Mouse (Mus musculus) hindbrain, embryonic 13.5 days (tissue): Measurements from ENCODE around the gene Usp34. TPM values are rescaled to one million over a fixed set of nuclear protein-coding genes. Genes with fewer than 3 reads are reported as not detected.
"Not testable (repeated sequence)": the region's sequence is repeated elsewhere in the genome, so short reads cannot be mapped to it uniquely, and the experiment has no call there.

Source experiments
- ATAC-seq: fragments of 200-750 bp; cut with Nextera tagmentation; 2 replicates; pipeline ENCODE4 v1.8.0; 2017; ENCODE audit warnings: moderate TSS enrichment; ENCODE audit not compliant: low FRiP score
- H3K27ac ChIP-seq: fragments of 300-500 bp; sonication (generic); 2 replicates; pipeline ENCODE4 v1.5.1; 2015; ENCODE audit warnings: inconsistent platforms, mild to moderate bottlenecking, moderate library complexity
- H3K27me3 ChIP-seq: fragments of 300-500 bp; sonication (generic); 2 replicates; pipeline ENCODE4 v1.6.1; 2015; ENCODE audit warnings: mild to moderate bottlenecking, inconsistent platforms
- H3K36me3 ChIP-seq: fragments of 300-500 bp; sonication (generic); 2 replicates; pipeline ENCODE4 v1.6.1; 2015; ENCODE audit warnings: mild to moderate bottlenecking, inconsistent platforms
- H3K4me1 ChIP-seq: fragments of 300-500 bp; sonication (generic); replicated peaks from 2 replicates; pipeline ENCODE4 v1.6.1; 2015; ENCODE audit warnings: inconsistent platforms
- H3K4me2 ChIP-seq: fragments of 300-500 bp; sonication (generic); 2 replicates; pipeline ENCODE4 v1.6.1; 2015; ENCODE audit warnings: inconsistent platforms, mild to moderate bottlenecking, moderate library complexity
- H3K4me3 ChIP-seq: fragments of 300-500 bp; sonication (generic); 2 replicates; pipeline ENCODE4 v1.5.1; 2015; ENCODE audit warnings: mild to moderate bottlenecking, inconsistent platforms
- H3K9ac ChIP-seq: fragments of 300-500 bp; sonication (generic); 2 replicates; pipeline ENCODE4 v1.6.1; 2015; ENCODE audit warnings: mild to moderate bottlenecking, inconsistent platforms
- H3K9me3 ChIP-seq: fragments of 300-500 bp; sonication (generic); 2 replicates; pipeline ENCODE4 v1.6.1; 2016; ENCODE audit warnings: inconsistent platforms
- WGBS: fragments of 180-500 bp; shearing (Covaris S2); methylation state at CpG from one replicate; pipeline ENCODE4 v1.1.7; 2015; 5-methylcytosine and 5-hydroxymethylcytosine counted together
- polyA plus RNA-seq: library from polyadenylated mRNA; unstranded; fragments of >200 nt; fragmentation: Nextera tagmentation; extraction: Ambion mirVana; gene quantifications from 2 replicates; pipeline ENCODE4 v1.2.1, GENCODE M21; 2015

Gene Usp34
- polyA plus RNA-seq, 1 experiment from 2014 or later: 28.7 TPM

- H3K4me3 ChIP-seq, H3K27ac ChIP-seq, H3K9me3 ChIP-seq, H3K27me3 ChIP-seq, H3K4me1 ChIP-seq, H3K9ac ChIP-seq, ATAC-seq, H3K4me2 ChIP-seq: not testable (repeated sequence)
- WGBS: 95% methylated on average over 2 of the region's 2 CpGs
- peaks cover 36% of the 10 kb centered on the region for H3K36me3 ChIP-seq
Observed at GRCm38 (mm10) chr11:23465862-23466261, 159.2 kb downstream of the Usp34 start.

DNA sequence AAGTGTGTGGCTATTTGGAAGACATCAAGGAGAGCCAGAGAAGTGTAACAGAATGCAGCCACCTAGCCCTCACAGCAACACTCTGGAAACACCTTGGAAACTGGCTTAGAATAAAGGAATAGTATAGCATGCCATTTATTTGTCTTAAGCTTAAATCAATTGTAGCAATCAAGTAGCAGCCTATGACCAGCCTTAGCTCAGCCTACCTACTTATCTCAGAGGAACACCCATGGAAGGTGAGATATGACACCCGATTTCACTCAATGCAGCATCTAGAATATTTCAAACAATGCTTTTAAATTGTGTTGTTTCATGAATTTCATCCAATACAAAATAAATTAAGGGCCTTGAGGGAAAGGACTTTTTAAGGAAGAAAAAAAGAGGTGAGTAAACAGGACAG lies 183.3 kb downstream of the Usp34 start:
- 98% methylated on average over 1 of the region's 1 CpGs for WGBS
- no peaks in the 10 kb centered on the region for H3K9me3 ChIP-seq
- no peak overlapping the region for H3K4me2 ChIP-seq
- no peak for ATAC-seq
- H3K36me3 ChIP-seq: peaks cover 92% of the 10 kb centered on the region
- H3K4me3 ChIP-seq: no peak overlapping the region
- H3K9ac ChIP-seq: no peak overlapping the region
- H3K4me1 ChIP-seq: peaks cover 9% of the 10 kb centered on the region
- no peak overlapping the region for H3K27ac ChIP-seq
- no peaks in the 10 kb centered on the region for H3K27me3 ChIP-seq

- no peak for ATAC-seq
- no peak overlapping the region for H3K9ac ChIP-seq
- WGBS: 93% methylated on average over 4 of the region's 4 CpGs
- H3K27me3 ChIP-seq: no peaks in the 10 kb centered on the region
- no peak overlapping the region for H3K4me3 ChIP-seq
- peaks cover 85% of the 10 kb centered on the region for H3K36me3 ChIP-seq
- H3K4me2 ChIP-seq: no peak overlapping the region
- H3K27ac ChIP-seq: no peak overlapping the region
- no peaks in the 10 kb centered on the region for H3K9me3 ChIP-seq
- peaks cover 28% of the 10 kb centered on the region for H3K4me1 ChIP-seq
Observed at GRCm38 (mm10) chr11:23492048-23492790, 185.5 kb downstream of the Usp34 start.

DNA sequence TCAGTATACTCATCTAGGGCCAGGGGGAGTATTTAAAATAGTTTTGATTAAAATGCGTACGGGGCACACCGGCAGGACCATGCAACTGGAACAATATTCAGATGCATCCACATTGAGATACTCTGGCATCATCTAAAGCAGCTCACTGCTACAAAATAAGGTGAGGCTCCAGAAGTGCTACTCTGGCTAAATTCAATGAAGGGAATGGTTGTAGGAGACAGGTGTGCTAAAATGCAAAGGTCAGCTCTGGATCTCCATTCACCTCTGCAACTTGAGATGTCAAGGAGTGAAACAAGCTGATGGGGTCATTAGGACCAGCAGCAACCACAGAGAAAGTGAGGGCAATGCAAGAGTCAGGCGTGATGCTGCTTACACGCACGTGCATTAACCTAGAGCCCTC lies 188.5 kb downstream of the Usp34 start:
- H3K36me3 ChIP-seq: peaks cover 55% of the 10 kb centered on the region
- peaks cover 31% of the 10 kb centered on the region for H3K4me1 ChIP-seq
- H3K9me3 ChIP-seq: no peaks in the 10 kb centered on the region
- no peak overlapping the region for H3K27ac ChIP-seq
- no peak overlapping the region for H3K4me3 ChIP-seq
- peak overlapping the region; percentile 95 for H3K4me2 ChIP-seq
- no peaks in the 10 kb centered on the region for H3K27me3 ChIP-seq
- ATAC-seq: no peak
- WGBS: 93% methylated on average over 6 of the region's 6 CpGs
- no peak overlapping the region for H3K9ac ChIP-seq

DNA sequence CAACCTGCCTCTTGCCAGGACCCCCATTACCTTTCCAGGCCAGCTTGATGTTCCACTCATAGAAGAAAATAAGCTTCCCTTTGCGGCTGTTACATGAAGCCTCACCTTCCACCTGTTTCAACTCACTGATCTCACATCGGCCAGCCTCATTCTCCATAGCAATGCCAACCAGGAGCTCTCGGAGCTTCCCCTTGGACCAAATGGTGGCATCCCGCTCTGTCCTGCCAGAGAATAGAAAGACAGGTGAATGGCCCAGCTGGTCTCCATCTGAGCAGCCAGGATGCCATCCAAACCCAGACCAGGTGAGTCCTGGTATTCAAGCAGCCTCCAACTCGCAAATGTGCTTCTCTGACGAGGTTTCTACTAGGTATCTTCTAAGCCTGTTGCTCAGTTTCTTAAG lies 190.0 kb downstream of the Usp34 start:
- no peaks in the 10 kb centered on the region for H3K9me3 ChIP-seq
- peak overlapping the region; percentile 95 for H3K4me2 ChIP-seq
- peak overlapping the region; percentile 98 for H3K27ac ChIP-seq
- peaks cover 40% of the 10 kb centered on the region for H3K36me3 ChIP-seq
- H3K4me3 ChIP-seq: peak overlapping the region; percentile 85
- 42% methylated on average over 6 of the region's 6 CpGs for WGBS
- no peak for ATAC-seq
- H3K4me1 ChIP-seq: peaks cover 31% of the 10 kb centered on the region
- peak overlapping the region; percentile 92 for H3K9ac ChIP-seq
- no peaks in the 10 kb centered on the region for H3K27me3 ChIP-seq

DNA sequence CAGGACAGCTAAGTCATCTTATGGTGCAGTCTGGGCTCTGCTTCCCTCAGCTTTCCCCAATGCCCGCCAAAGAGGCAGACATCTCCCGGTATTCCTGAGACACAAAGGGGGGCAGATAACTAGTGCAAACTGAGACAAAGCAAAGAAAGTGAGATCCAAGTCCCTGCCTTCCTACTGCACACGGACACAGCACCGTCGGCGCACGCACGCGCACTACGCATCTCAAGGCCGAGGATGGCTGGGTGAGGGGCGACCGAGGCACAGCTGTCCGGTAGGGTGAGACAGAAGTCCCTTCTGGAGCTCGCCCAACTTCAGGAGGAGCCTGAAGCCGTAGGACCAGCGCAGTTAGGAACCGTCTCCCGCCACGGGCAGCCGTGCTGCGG lies 190.6 kb downstream of the Usp34 start:
- peaks cover 31% of the 10 kb centered on the region for H3K4me1 ChIP-seq
- no peaks in the 10 kb centered on the region for H3K27me3 ChIP-seq
- peak overlapping the region; percentile 85 for H3K4me3 ChIP-seq
- peak; percentile 92 for ATAC-seq
- H3K27ac ChIP-seq: peak overlapping the region; percentile 98
- H3K9me3 ChIP-seq: no peaks in the 10 kb centered on the region
- H3K36me3 ChIP-seq: peaks cover 34% of the 10 kb centered on the region
- WGBS: under 1% methylated on average over 22 of the region's 22 CpGs
- peak overlapping the region; percentile 95 for H3K4me2 ChIP-seq
- peak overlapping the region; percentile 92 for H3K9ac ChIP-seq

DNA sequence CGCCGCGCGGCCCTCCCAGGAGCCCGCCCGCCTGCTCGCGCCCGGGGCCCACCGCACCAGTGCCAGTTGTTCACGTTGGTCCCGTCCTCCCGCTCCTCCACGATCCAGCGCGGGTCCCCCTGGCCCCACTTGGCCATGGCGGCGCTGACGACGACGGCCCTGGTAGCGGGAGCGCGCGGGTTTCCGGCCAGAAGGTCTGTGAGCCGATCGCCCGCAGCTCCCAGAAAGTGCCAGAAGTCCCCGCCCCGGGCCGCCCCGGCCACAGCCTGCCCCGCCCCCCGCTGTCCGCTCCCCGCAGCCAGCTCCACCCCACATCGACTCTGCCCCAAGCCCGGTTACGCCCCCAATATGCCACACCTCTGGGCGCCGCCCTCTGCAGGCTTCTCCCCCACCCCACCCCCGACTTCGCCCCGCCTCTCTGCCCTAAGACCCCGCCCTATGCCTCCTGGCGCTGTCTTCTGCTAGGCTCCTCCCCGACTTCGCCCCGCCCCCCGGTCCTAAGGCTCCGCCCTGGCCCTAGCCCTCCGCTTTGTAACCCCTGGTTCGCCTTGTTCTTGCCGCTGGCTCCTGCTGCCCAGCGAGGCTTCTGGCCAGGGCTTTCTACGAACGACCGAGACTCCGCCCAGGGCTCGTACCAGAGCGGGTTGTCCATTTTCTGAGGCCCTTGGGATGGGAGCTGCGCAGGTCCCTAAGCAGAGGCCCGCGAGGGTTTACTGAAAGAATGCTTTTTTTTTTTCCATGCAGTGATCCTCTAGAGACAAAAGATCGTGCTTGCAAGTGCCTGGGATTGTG lies 191.2 kb downstream of the Usp34 start, which contains the start of gene Ahsa2:
TSS of gene Ahsa2 (minus strand) at position 313 of the 792 bp plus-strand sequence.
- H3K4me1 ChIP-seq: peaks cover 31% of the 10 kb centered on the region
- peak; percentile 93 for ATAC-seq
- peak within 1 kb of the TSS; percentile 92 for H3K9ac ChIP-seq
- peak within 1 kb of the TSS; percentile 95 for H3K4me2 ChIP-seq
- no peaks in the 10 kb centered on the region for H3K27me3 ChIP-seq
- H3K4me3 ChIP-seq: peak within 1 kb of the TSS; percentile 85
- peak within 1 kb of the TSS; percentile 98 for H3K27ac ChIP-seq
- no peaks in the 10 kb centered on the region for H3K9me3 ChIP-seq
- H3K36me3 ChIP-seq: peaks cover 28% of the 10 kb centered on the region
- 1% methylated on average over 61 of the region's 66 CpGs for WGBS

DNA sequence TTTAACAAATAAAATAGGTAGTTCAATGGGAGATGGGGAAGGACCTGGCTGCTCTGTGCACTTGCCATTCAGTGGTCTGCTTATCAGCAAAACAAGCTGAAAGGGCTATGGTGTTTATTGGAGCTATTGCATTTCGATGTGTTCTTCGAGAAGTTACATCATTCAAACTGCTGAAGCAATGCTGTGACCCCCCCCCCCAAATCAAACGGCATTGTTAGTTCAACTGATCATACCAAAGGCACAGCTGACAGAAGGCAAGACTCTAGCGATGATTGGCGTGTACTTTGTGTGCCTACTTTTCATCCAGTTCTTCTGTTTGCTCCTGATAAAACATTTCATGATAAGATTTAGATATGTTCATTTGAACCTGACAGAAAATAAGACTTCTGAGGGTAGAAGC lies 191.9 kb downstream of the Usp34 start:
- no peaks in the 10 kb centered on the region for H3K9me3 ChIP-seq
- peaks cover 31% of the 10 kb centered on the region for H3K4me1 ChIP-seq
- H3K9ac ChIP-seq: peak overlapping the region; percentile 72
- 45% methylated on average over 5 of the region's 5 CpGs for WGBS
- no peak for ATAC-seq
- no peaks in the 10 kb centered on the region for H3K27me3 ChIP-seq
- H3K4me3 ChIP-seq: peak overlapping the region; percentile 85
- peak overlapping the region; percentile 95 for H3K4me2 ChIP-seq
- peak overlapping the region; percentile 98 for H3K27ac ChIP-seq
- H3K36me3 ChIP-seq: peaks cover 21% of the 10 kb centered on the region

GRCm38 (mm10) chr11:23504801-23505200 lies 198.1 kb downstream of the Usp34 start:
- not testable (repeated sequence) for H3K4me2 ChIP-seq, H3K4me3 ChIP-seq, H3K9ac ChIP-seq, H3K27me3 ChIP-seq, H3K9me3 ChIP-seq, H3K27ac ChIP-seq, H3K4me1 ChIP-seq, H3K36me3 ChIP-seq, ATAC-seq
- WGBS: 88% methylated on average over 5 of the region's 5 CpGs

DNA sequence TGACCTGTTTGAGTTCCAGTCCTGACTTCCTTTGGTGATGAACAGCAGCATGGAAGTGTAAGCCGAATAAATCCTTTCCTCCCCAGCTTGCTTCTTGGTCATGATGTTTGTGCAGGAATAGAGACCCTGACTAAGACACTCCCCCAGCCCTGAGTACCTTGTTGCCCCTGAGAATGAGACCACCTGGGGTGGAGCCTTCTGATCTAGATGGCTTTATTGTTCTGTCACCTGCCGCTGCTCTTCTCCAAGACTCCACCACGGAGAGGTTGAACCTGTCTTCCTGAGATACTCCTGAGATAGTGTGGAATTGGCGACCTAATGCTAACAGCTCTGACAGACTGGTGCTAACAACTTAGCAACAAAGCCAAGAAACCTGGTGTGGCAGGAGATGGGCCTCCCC lies 208.1 kb downstream of the Usp34 start:
- H3K4me2 ChIP-seq, H3K36me3 ChIP-seq, H3K4me1 ChIP-seq, H3K9me3 ChIP-seq, H3K4me3 ChIP-seq, H3K27me3 ChIP-seq, ATAC-seq, H3K9ac ChIP-seq, H3K27ac ChIP-seq: not testable (repeated sequence)
- 73% methylated on average over 4 of the region's 4 CpGs for WGBS

- no peak overlapping the region for H3K9ac ChIP-seq
- no peak overlapping the region for H3K27ac ChIP-seq
- no peaks in the 10 kb centered on the region for H3K27me3 ChIP-seq
- H3K4me2 ChIP-seq: no peak overlapping the region
- H3K4me1 ChIP-seq: peaks cover 8% of the 10 kb centered on the region; the same call in 1 of the 2 replicates
- H3K9me3 ChIP-seq: no peaks in the 10 kb centered on the region
- no peak overlapping the region for H3K4me3 ChIP-seq
- no peak for ATAC-seq
- 71% methylated on average over 2 of the region's 2 CpGs for WGBS
- H3K36me3 ChIP-seq: no peaks in the 10 kb centered on the region
Observed at GRCm38 (mm10) chr11:23515315-23515714, 208.6 kb downstream of the Usp34 start.

DNA sequence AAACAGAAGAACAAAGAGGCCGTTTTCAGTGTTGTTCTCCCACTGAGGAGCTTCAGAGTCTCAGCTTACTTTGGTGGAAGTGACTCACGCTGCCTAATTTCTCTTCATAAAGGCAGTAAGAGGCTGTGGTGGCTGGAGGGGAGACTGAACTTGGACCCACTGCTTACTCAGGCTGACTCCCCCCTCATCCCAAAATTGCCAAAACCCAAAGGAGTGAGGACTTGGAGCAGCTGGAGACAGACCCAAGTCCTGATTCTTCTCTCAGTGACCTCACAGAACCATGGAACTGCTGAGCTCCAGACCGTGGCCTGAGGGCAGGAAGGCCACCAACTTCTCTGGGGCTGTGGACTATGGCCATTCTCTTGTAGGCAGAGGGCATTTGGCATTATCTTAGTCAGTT lies 212.3 kb downstream of the Usp34 start:
- Histone ChIP-seq H3K36me3 (no peaks in the 10 kb centered on the region), H3K9ac (no peak overlapping the region), H3K27ac (no peak overlapping the region), H3K4me3 (no peak overlapping the region), H3K4me2 (no peak overlapping the region), H3K4me1 (no peaks in the 10 kb centered on the region), H3K27me3 (no peaks in the 10 kb centered on the region), H3K9me3 (no peaks in the 10 kb centered on the region)
- ATAC-seq: no peak
- 71% methylated on average over 3 of the region's 3 CpGs for WGBS
